Mouse (Mus musculus): ENCODE results near the gene Tspan5. TPM values are rescaled to one million over a fixed set of nuclear protein-coding genes. Genes with fewer than 3 reads are reported as not detected.

Tspan5 gene
- polyA plus RNA-seq, 1 experiment, result 3.4 TPM

- no peak for TF ChIP-seq FLI1 (IDR thresholded peaks at IDR 0.05; ENCODE audit: low read length)
- TF ChIP-seq GATA1 (IDR thresholded peaks at IDR 0.05; ENCODE audit: borderline replicate concordance, low read length), result no peak
- no peaks in the 10 kb centered on the region for H3K36me3 ChIP-seq (replicated peaks; ENCODE audit: low read length)
- no peak overlapping the region for H3K4me3 ChIP-seq (replicated peaks)
- H3K9me3 ChIP-seq, result peaks cover 23% of the 10 kb centered on the region
- H3K27me3 ChIP-seq (replicated peaks), result no peaks in the 10 kb centered on the region
- peaks cover 4% of the 10 kb centered on the region; the same call in 1 of the 2 replicates for H3K4me1 ChIP-seq
Measured at GRCm38 (mm10) chr3:138877741-138878140, 135.7 kb downstream of the Tspan5 start.

GRCm38 (mm10) chr3:138880999-138881724 is 139.2 kb downstream of the Tspan5 start:
- no peaks in the 10 kb centered on the region for H3K27me3 ChIP-seq (replicated peaks)
- no peaks in the 10 kb centered on the region for H3K36me3 ChIP-seq (replicated peaks; ENCODE audit: low read length)
- H3K9me3 ChIP-seq, result peaks cover 9% of the 10 kb centered on the region; the same call in 1 of the 2 replicates
- peaks cover 4% of the 10 kb centered on the region; the same call in 1 of the 2 replicates for H3K4me1 ChIP-seq
- H3K4me3 ChIP-seq (replicated peaks), result no peak overlapping the region
- no peak for TF ChIP-seq GATA1 (IDR thresholded peaks at IDR 0.05; ENCODE audit: borderline replicate concordance, low read length)

- no peaks in the 10 kb centered on the region for H3K27me3 ChIP-seq (replicated peaks)
- no peak overlapping the region for H3K4me3 ChIP-seq (replicated peaks)
- no peaks in the 10 kb centered on the region for H3K36me3 ChIP-seq (replicated peaks; ENCODE audit: low read length)
- H3K9me3 ChIP-seq, result peaks cover 9% of the 10 kb centered on the region
- H3K4me1 ChIP-seq, result peaks cover 4% of the 10 kb centered on the region; the same call in 1 of the 2 replicates
- no peak for TF ChIP-seq FLI1 (IDR thresholded peaks at IDR 0.05; ENCODE audit: low read length)
- TF ChIP-seq GATA1 (IDR thresholded peaks at IDR 0.05; ENCODE audit: borderline replicate concordance, low read length), result no peak
Measured at GRCm38 (mm10) chr3:138881725-138882347, 139.8 kb downstream of the Tspan5 start.

GRCm38 (mm10) chr3:138886121-138886520 is 144.1 kb downstream of the Tspan5 start:
- H3K27me3 ChIP-seq (replicated peaks), result no peaks in the 10 kb centered on the region
- TF ChIP-seq FLI1 (IDR thresholded peaks at IDR 0.05; ENCODE audit: low read length) (no peak), GATA1 (IDR thresholded peaks at IDR 0.05; ENCODE audit: borderline replicate concordance, low read length) (no peak)
- peaks cover 4% of the 10 kb centered on the region; the same call in 1 of the 2 replicates for H3K4me1 ChIP-seq
- no peaks in the 10 kb centered on the region for H3K36me3 ChIP-seq (replicated peaks; ENCODE audit: low read length)
- H3K4me3 ChIP-seq (replicated peaks), result no peak overlapping the region
- no peaks in the 10 kb centered on the region; the same call in 1 of the 2 replicates for H3K9me3 ChIP-seq

- H3K9me3 ChIP-seq, result no peaks in the 10 kb centered on the region; the same call in 1 of the 2 replicates
- TF ChIP-seq GATA1 (IDR thresholded peaks at IDR 0.05; ENCODE audit: borderline replicate concordance, low read length) (no peak), FLI1 (IDR thresholded peaks at IDR 0.05; ENCODE audit: low read length) (no peak)
- no peak overlapping the region for H3K4me3 ChIP-seq (replicated peaks)
- peaks cover 17% of the 10 kb centered on the region for H3K4me1 ChIP-seq
- H3K36me3 ChIP-seq (replicated peaks; ENCODE audit: low read length), result no peaks in the 10 kb centered on the region
- H3K27me3 ChIP-seq (replicated peaks), result no peaks in the 10 kb centered on the region
Measured at GRCm38 (mm10) chr3:138889214-138889613, 147.2 kb downstream of the Tspan5 start.

GRCm38 (mm10) chr3:138889769-138890295 is 147.8 kb downstream of the Tspan5 start:
- no peaks in the 10 kb centered on the region for H3K27me3 ChIP-seq (replicated peaks)
- TF ChIP-seq FLI1 (IDR thresholded peaks at IDR 0.05; ENCODE audit: low read length) (no peak), GATA1 (IDR thresholded peaks at IDR 0.05; ENCODE audit: borderline replicate concordance, low read length) (no peak)
- no peak overlapping the region for H3K4me3 ChIP-seq (replicated peaks)
- peaks cover 17% of the 10 kb centered on the region for H3K4me1 ChIP-seq
- H3K9me3 ChIP-seq, result no peaks in the 10 kb centered on the region; the same call in 1 of the 2 replicates
- no peaks in the 10 kb centered on the region for H3K36me3 ChIP-seq (replicated peaks; ENCODE audit: low read length)

- Histone ChIP-seq H3K27me3 (replicated peaks) (no peaks in the 10 kb centered on the region), H3K9me3 (no peaks in the 10 kb centered on the region; the same call in 1 of the 2 replicates), H3K4me3 (replicated peaks) (peak overlapping the region; percentile 50), H3K4me1 (peaks cover 29% of the 10 kb centered on the region), H3K36me3 (replicated peaks; ENCODE audit: low read length) (peaks cover 7% of the 10 kb centered on the region)
- TF ChIP-seq GATA1 (IDR thresholded peaks at IDR 0.05; ENCODE audit: borderline replicate concordance, low read length) (no peak), FLI1 (IDR thresholded peaks at IDR 0.05; ENCODE audit: low read length) (no peak)
Measured at GRCm38 (mm10) chr3:138893520-138893919, 151.5 kb downstream of the Tspan5 start.

GRCm38 (mm10) chr3:138897500-138897899 is 155.5 kb downstream of the Tspan5 start:
- Histone ChIP-seq H3K4me3 (replicated peaks) (no peak overlapping the region), H3K9me3 (no peaks in the 10 kb centered on the region; the same call in 1 of the 2 replicates), H3K4me1 (peaks cover 37% of the 10 kb centered on the region), H3K27me3 (replicated peaks) (no peaks in the 10 kb centered on the region), H3K36me3 (replicated peaks; ENCODE audit: low read length) (peaks cover 8% of the 10 kb centered on the region)
- no peak for TF ChIP-seq GATA1 (IDR thresholded peaks at IDR 0.05; ENCODE audit: borderline replicate concordance, low read length)
- TF ChIP-seq FLI1 (IDR thresholded peaks at IDR 0.05; ENCODE audit: low read length), result no peak

GRCm38 (mm10) chr3:138898055-138898454 is 156.1 kb downstream of the Tspan5 start:
- no peak overlapping the region for H3K4me3 ChIP-seq (replicated peaks)
- H3K36me3 ChIP-seq (replicated peaks; ENCODE audit: low read length), result peaks cover 8% of the 10 kb centered on the region
- H3K4me1 ChIP-seq, result peaks cover 35% of the 10 kb centered on the region
- TF ChIP-seq FLI1 (IDR thresholded peaks at IDR 0.05; ENCODE audit: low read length) (no peak), GATA1 (IDR thresholded peaks at IDR 0.05; ENCODE audit: borderline replicate concordance, low read length) (no peak)
- H3K27me3 ChIP-seq (replicated peaks), result no peaks in the 10 kb centered on the region
- no peaks in the 10 kb centered on the region; the same call in 1 of the 2 replicates for H3K9me3 ChIP-seq

Data from megakaryocyte, embryonic 14.5 days (primary cell).